Mouse (Mus musculus) liver, embryonic 14.5 days (tissue): ENCODE measurements around the gene Cenpl. TPM values are rescaled to one million over a fixed set of nuclear protein-coding genes. Genes with fewer than 3 reads are reported as not detected.

ENCODE experiments used
- ATAC-seq: fragments of 200-750 bp; cut with Nextera tagmentation; 2 replicates; pipeline ENCODE4 v1.8.0; 2017; ENCODE audit warnings: moderate number of reproducible peaks, mild to moderate bottlenecking, moderate library complexity; ENCODE audit not compliant: insufficient read depth
- DNase-seq, 3 experiments: peaks; one replicate each; pipeline ENCODE4 v3.0.0-alpha.2; 2012 to 2013; ENCODE audit warnings: low read depth in 3 of 3, low spot score in 3 of 3
- H3K27ac ChIP-seq: fragments of 300-500 bp; sonication (generic); 2 replicates; pipeline ENCODE4 v1.5.1; 2014; ENCODE audit warnings: moderate library complexity, mild to moderate bottlenecking, control low read depth, inconsistent platforms
- H3K27me3 ChIP-seq: fragments of 300-500 bp; sonication (generic); 2 replicates; pipeline ENCODE4 v1.6.1; 2014; ENCODE audit warnings: mild to moderate bottlenecking, low read length, moderate library complexity; ENCODE audit not compliant: control insufficient read depth, insufficient read depth
- H3K36me3 ChIP-seq: fragments of 300-500 bp; sonication (generic); replicated peaks from 2 replicates; pipeline ENCODE4 v1.6.1; 2014; ENCODE audit warnings: low read depth; ENCODE audit not compliant: control insufficient read depth, insufficient read depth
- H3K4me1 ChIP-seq, 2 experiments: fragments of 200-500 bp in 1 of 2; fragments of 300-500 bp in 1 of 2; sonication (generic) in 1 of 2; replicated peaks; 2 replicates each; pipeline ENCODE4 v1.6.1; 2012 to 2014; ENCODE audit warnings: antibody characterized with exemption in 1 of 2, inconsistent platforms in 1 of 2, low read length in 1 of 2; ENCODE audit not compliant: control insufficient read depth in 2 of 2, insufficient read depth in 2 of 2
- H3K4me2 ChIP-seq: fragments of 300-500 bp; sonication (generic); 2 replicates; pipeline ENCODE4 v1.6.1; 2014; ENCODE audit warnings: low read depth, mild to moderate bottlenecking, control low read depth, moderate library complexity
- H3K4me3 ChIP-seq, 2 experiments: fragments of 200-500 bp in 1 of 2; fragments of 300-500 bp in 1 of 2; sonication (generic) in 1 of 2; 2 replicates each; pipeline ENCODE4 v1.5.1; 2012 to 2014; ENCODE audit warnings: low read depth in 2 of 2, low read length in 2 of 2, mild to moderate bottlenecking in 2 of 2, control low read depth in 1 of 2, inconsistent platforms in 1 of 2, moderate library complexity in 1 of 2; ENCODE audit not compliant: insufficient read depth in 1 of 2
- H3K9ac ChIP-seq: fragments of 300-500 bp; sonication (generic); replicated peaks from 2 replicates; pipeline ENCODE4 v1.6.1; 2014; ENCODE audit warnings: mild to moderate bottlenecking, control low read depth, moderate library complexity
- H3K9me3 ChIP-seq: fragments of 300-500 bp; sonication (generic); 2 replicates; pipeline ENCODE4 v1.6.1; 2016; ENCODE audit warnings: low read length, mixed read lengths; ENCODE audit not compliant: control insufficient read depth
- CTCF ChIP-seq: IDR thresholded peaks from 2 replicates; pipeline ENCODE4 v1.5.1; 2016; ENCODE audit warnings: antibody characterized with exemption, low read depth, control low read depth
- EP300 ChIP-seq: IDR thresholded peaks from 2 replicates; pipeline ENCODE4 v1.6.1; 2016; ENCODE audit warnings: antibody characterized with exemption, low read depth
- WGBS: fragments of 180-500 bp; shearing (Covaris S2); extraction: QIAGEN DNeasy Blood & Tissue Kit; methylation state at CpG from one replicate; pipeline ENCODE4 v1.1.7; 2014; ENCODE audit not compliant: insufficient replicate concordance; 5-methylcytosine and 5-hydroxymethylcytosine counted together
- polyA plus RNA-seq, 2 experiments: library from polyadenylated mRNA; depleted of rRNA in 1 of 2; stranded (reverse) in 1 of 2; unstranded in 1 of 2; fragments of >200 nt; fragmentation: Nextera tagmentation in 1 of 2; extraction: Ambion mirVana in 1 of 2; gene quantifications; 2 replicates each; pipeline versions ENCODE4 v1.2.1 to v1.2.3; 2012 to 2014

Gene Cenpl
- polyA plus RNA-seq, 2 experiments: 14.5 to 36.5 TPM

DNA sequence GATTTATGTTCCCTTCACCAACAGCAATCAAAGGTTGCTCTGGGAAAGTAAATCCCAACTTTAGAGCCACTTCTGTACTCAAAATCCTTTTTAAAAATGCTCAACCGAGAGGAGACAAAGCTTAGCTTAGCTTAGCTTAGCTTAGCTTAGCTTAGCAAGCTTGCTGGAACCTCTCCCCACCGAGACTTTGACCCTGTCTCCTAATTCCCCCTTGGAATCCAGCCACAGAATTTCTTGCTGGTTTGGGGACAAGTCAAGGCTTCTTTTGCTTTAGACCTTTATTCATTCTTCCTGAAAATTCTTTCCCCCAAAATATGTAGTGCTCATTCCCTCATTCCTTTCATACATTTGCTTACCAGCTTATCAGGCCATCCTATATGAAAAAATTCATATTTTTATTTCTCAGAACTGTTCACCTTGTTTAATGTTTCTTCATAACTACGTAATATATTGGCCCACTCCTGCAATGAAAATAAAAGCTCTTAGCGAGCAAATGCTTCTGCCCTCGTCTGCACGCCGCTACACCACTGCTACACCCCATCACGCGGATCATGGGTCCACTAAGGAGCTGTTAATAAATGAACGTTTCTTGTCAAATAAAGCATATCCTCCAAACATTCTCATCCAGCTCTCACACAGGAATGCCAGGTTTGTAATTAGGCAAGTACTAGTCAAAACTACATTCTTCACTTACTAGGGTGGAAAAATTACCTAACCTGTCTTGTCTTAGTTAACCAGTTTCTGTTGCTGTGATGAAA, 52.3 kb downstream of the Cenpl start:
- H3K36me3 ChIP-seq: no peaks in the 10 kb centered on the region
- no peak overlapping the region for H3K27ac ChIP-seq
- no peaks in the 10 kb centered on the region for H3K27me3 ChIP-seq
- WGBS: 82% methylated on average over 10 of the region's 10 CpGs
- ATAC-seq (no peak), DNase-seq (no peak)
- TF ChIP-seq CTCF: no peak
- TF ChIP-seq EP300: no peak
- no peaks in the 10 kb centered on the region for H3K9me3 ChIP-seq
- H3K4me1 ChIP-seq: no peaks in the 10 kb centered on the region
- no peak overlapping the region for H3K4me3 ChIP-seq
- no peak overlapping the region for H3K4me2 ChIP-seq
- H3K9ac ChIP-seq: no peak overlapping the region

DNA sequence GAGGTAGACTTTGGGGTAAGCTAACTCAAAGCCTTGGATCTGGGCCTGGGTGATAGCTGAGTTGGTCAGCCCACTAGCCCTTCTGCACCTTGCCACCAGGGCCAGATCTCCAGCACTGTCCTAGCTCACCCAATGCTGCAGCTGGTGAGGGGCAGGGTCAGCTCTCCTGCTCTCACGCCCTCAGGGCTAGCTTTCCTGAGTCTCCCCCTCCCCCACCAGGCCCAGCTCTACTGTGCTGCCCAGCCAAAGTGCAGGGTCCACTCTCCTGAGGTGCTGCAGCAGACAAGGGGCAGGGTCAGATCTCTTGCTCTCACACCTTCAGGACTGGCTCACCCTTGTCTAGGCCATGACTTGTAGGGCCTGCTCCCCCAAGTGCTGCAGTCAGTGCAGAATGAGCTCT, 55.9 kb downstream of the Cenpl start:
- DNase-seq (no peak), ATAC-seq (no peak)
- no peak overlapping the region for H3K9ac ChIP-seq
- no peaks in the 10 kb centered on the region for H3K9me3 ChIP-seq
- H3K27ac ChIP-seq: no peak overlapping the region
- peaks cover 0 to 2% of the 10 kb centered on the region in 2 experiments; a peak in 2 of 4 replicates for H3K4me1 ChIP-seq
- TF ChIP-seq EP300 (no peak), CTCF (no peak)
- H3K27me3 ChIP-seq: no peaks in the 10 kb centered on the region
- 73% methylated on average over 1 of the region's 1 CpGs for WGBS
- H3K4me3 ChIP-seq: no peak overlapping the region
- no peaks in the 10 kb centered on the region for H3K36me3 ChIP-seq
- H3K4me2 ChIP-seq: no peak overlapping the region

DNA sequence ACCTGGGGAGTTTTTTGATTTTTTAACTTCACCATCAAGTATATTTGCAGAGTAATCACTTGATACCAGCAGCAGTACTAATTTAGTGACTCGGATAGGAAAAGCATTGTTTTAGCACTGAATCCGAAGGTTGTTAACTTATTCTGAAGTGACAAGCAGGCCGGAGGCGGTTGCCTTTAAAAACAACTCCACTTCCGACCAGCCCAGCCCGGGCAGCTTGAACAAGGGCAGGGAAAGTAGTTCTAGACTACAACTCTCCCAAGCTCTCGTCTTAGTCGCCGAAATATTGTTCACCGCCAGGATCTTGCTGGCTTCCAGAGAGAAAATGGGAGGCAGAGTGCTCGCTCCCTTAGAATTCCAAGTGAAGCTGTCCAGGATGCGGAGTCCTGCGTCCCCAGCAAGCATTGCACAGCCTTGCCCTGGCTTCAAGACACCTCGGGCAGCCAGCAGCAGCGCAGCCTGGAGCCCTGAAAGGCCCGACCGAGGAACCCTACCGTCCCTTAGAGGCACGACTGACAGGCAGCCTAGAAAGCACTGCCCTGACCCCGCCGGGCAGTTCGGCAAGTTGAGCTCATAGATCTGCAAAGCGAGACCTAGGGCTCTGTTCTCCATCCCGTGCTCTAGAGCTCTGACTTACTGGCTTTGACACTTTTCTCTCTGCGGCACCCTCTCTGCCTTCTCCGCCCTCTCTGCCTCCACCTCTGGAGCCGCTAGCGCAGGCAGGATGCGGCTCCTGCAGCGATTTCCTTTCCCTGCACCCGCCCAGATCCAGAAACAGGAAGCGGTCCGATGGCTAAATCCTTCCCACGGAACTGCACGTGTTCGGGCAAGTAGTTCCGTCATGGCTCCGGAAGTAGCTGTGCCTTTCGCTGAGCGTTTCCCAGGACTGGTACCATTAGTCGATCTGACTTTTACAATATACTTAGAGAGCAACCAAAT, 60.5 kb downstream of the Cenpl start, which contains the start of gene Klhl20:
Gene Klhl20, minus strand, starts transcription at position 786 of the 939 bp plus-strand sequence.
- DNase-seq: peak; percentile 90 to 93 (median 93)
- Histone ChIP-seq H3K4me3 (peak within 1 kb of the TSS; percentile 78 to 96), H3K4me1 (peaks cover 0 to 2% of the 10 kb centered on the region in 2 experiments; a peak in 3 of 4 replicates), H3K36me3 (no peaks in the 10 kb centered on the region), H3K27me3 (no peaks in the 10 kb centered on the region; the same call in 1 of the 2 replicates), H3K9ac (peak within 1 kb of the TSS; percentile 76), H3K4me2 (peak within 1 kb of the TSS; percentile 83), H3K27ac (peak within 1 kb of the TSS; percentile 17), H3K9me3 (no peaks in the 10 kb centered on the region)
- peak; percentile 97 for ATAC-seq
- TF ChIP-seq CTCF: peak; percentile 35; the same call in 1 of the 2 replicates
- 0 out of 2 replicates have a peak, but pooled peaks have one; percentile 36 for TF ChIP-seq EP300
- WGBS: under 1% methylated on average over 41 of the region's 41 CpGs

Other genes starting within 250 kb of the Cenpl start
- gene Rc3h1, start 164.3 kb upstream of the Cenpl start, polyA plus RNA-seq (2012; rRNA removed): 2.6 and 2.9 TPM in 2 replicates
- 3.2 and 3.6 TPM in 2 replicates for gene Rc3h1, start 164.3 kb upstream of the Cenpl start, polyA plus RNA-seq (2014; fragmentation: Nextera tagmentation; extraction: Ambion mirVana)
- gene Serpinc1, start 92.1 kb upstream of the Cenpl start, polyA plus RNA-seq (2012; rRNA removed): 224 and 309 TPM in 2 replicates
- 511 and 546 TPM in 2 replicates for gene Serpinc1, start 92.1 kb upstream of the Cenpl start, polyA plus RNA-seq (2014; fragmentation: Nextera tagmentation; extraction: Ambion mirVana)
- 0.49 and 0.73 TPM in 2 replicates for gene Zbtb37, start 35.9 kb upstream of the Cenpl start, polyA plus RNA-seq (2012; rRNA removed)
- 1.8 TPM in 2 replicates for gene Zbtb37, start 35.9 kb upstream of the Cenpl start, polyA plus RNA-seq (2014; fragmentation: Nextera tagmentation; extraction: Ambion mirVana)
- gene Dars2, start 55 bp upstream of the Cenpl start, polyA plus RNA-seq (2012; rRNA removed): 14.6 and 18.2 TPM in 2 replicates
- 37.2 and 37.7 TPM in 2 replicates for gene Dars2, start 55 bp upstream of the Cenpl start, polyA plus RNA-seq (2014; fragmentation: Nextera tagmentation; extraction: Ambion mirVana)
- 4.3 and 5.1 TPM in 2 replicates for gene Klhl20, start 60.8 kb downstream of the Cenpl start, polyA plus RNA-seq (2012; rRNA removed)
- gene Klhl20, start 60.8 kb downstream of the Cenpl start, polyA plus RNA-seq (2014; fragmentation: Nextera tagmentation; extraction: Ambion mirVana): 4.6 and 5.2 TPM in 2 replicates
- gene Ankrd45, start 72.0 kb downstream of the Cenpl start, polyA plus RNA-seq (2012; rRNA removed): 0.02 TPM in 2 replicates
- 0.09 TPM in 1 of 2 replicates, not detected in the other for gene Ankrd45, start 72.0 kb downstream of the Cenpl start, polyA plus RNA-seq (2014; fragmentation: Nextera tagmentation; extraction: Ambion mirVana)
- gene Tex50, start 88.6 kb downstream of the Cenpl start, polyA plus RNA-seq (2012; rRNA removed): not detected in 2 replicates
- gene Tex50, start 88.6 kb downstream of the Cenpl start, polyA plus RNA-seq (2014; fragmentation: Nextera tagmentation; extraction: Ambion mirVana): not detected in 2 replicates
- gene Prdx6, start 180.5 kb downstream of the Cenpl start, polyA plus RNA-seq (2012; rRNA removed): 63.6 and 106 TPM in 2 replicates
- 341 and 350 TPM in 2 replicates for gene Prdx6, start 180.5 kb downstream of the Cenpl start, polyA plus RNA-seq (2014; fragmentation: Nextera tagmentation; extraction: Ambion mirVana)